Mouse (Mus musculus): ENCODE measurements around the gene Eaf2. TPM values are rescaled to one million over a fixed set of nuclear protein-coding genes. Genes with fewer than 3 reads are reported as not detected.
"Not testable (repeated sequence)": the region's sequence is repeated elsewhere in the genome, so short reads cannot be mapped to it uniquely, and the experiment has no call there.

Gene Eaf2
- total RNA-seq, 2 experiments from 2014 or later = 0.29 to 2.6 TPM

DNA sequence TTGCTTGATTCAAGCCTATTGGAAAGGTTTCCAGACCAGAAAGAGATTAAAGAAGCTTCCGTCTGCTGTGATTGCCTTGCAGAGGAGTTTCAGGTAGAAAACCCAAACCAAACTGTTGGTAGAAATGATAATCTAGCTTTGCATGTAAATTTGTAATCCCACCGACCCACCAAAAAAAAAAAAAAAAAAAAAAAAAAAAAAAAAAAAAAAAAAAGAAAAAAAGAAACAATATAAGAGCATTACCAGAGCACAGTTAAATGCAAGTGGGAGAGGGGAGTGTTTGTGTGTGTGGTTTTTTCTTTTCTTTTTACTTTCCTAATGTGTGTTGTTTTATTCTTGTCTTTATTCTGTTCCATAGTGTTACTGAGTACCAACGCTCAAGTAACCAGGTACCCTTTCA is 23.6 kb downstream of the Eaf2 start:
- no peak for ATAC-seq (ENCODE audit: poor library complexity, severe bottlenecking)

- ATAC-seq (ENCODE audit: poor library complexity, severe bottlenecking) = not testable (repeated sequence)
Measured at GRCm38 (mm10) chr16:36846894-36847293, 27.9 kb downstream of the Eaf2 start.

GRCm38 (mm10) chr16:36828820-36829219 is 46.0 kb downstream of the Eaf2 start:
- no peak for ATAC-seq (ENCODE audit: poor library complexity, severe bottlenecking)

DNA sequence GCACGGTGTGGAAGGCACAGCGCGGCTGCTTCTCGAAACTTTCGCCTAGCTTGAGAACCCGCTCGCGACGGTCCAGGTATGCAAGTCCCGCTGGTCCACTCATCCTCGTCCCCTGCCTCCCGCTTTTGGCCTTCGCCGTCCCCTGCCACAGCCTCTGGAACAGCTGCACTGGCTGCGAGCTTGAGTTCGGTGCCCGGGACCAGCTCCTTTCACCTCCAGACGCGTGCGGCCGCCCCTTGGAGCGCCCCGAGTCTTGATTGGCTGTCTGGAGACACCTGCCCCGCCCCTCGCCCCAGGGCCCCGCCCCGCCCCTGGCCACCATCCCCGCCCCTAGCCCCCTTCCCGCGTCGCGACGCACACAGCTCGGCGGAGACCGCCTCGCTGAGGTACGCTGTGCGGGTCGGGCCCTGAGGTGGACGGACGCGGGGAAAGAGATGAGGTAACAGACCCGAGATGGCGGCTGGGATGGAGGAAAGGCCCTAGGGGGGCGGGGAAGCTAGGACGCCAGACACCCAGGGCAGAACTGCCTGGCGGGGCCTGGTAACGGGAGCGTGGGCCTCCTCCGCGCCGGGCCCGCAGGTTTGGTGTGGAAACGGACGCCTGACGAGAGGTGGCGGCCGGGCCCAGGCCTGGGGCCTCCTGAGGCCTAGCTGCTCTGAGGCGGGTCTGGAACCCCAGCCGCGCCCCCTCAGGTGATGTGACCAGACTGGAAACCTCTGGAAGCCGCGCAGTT is 46.6 kb downstream of the Eaf2 start, which contains the start of gene Iqcb1:
Gene Iqcb1 (plus strand): TSS at position 332 of the 733 bp plus-strand sequence.
- ATAC-seq (ENCODE audit: poor library complexity, severe bottlenecking) = peak; percentile 93

- ATAC-seq (ENCODE audit: poor library complexity, severe bottlenecking) = no peak; the same call in 1 of the 2 replicates
Measured at GRCm38 (mm10) chr16:36827611-36828053, 47.2 kb downstream of the Eaf2 start.

GRCm38 (mm10) chr16:36821474-36821873 is 53.3 kb downstream of the Eaf2 start:
- ATAC-seq (ENCODE audit: poor library complexity, severe bottlenecking) = peak; percentile 75

DNA sequence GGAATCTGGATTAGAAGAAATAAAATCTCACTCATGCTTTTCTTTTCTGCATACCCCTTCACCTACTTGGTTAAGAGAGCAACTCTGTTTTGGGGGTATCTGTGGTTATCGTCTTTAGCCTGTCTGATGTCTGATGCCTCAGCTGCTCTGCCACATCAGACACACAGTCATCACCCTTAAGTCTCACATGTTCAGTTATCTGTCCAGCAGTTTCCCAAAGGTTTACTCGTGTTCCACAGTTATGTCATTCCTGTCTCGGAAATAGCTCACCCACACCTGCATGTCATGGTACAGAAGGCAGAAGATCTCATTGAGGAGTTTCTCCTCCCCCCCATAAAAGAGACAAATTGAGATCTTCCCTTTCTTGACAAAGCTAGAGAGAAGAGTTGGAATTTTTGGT is 54.1 kb downstream of the Eaf2 start:
- ATAC-seq (ENCODE audit: poor library complexity, severe bottlenecking) = no peak

- ATAC-seq (ENCODE audit: poor library complexity, severe bottlenecking) = no peak
Measured at GRCm38 (mm10) chr16:36820016-36820415, 54.8 kb downstream of the Eaf2 start.

- peak; percentile 93 for ATAC-seq (ENCODE audit: poor library complexity, severe bottlenecking)
Measured at GRCm38 (mm10) chr16:36817321-36817926, 57.4 kb downstream of the Eaf2 start.

- ATAC-seq (ENCODE audit: poor library complexity, severe bottlenecking) = no peak
Measured at GRCm38 (mm10) chr16:36816916-36817315, 57.9 kb downstream of the Eaf2 start.

GRCm38 (mm10) chr16:36813680-36814079 is 61.1 kb downstream of the Eaf2 start:
- ATAC-seq (ENCODE audit: poor library complexity, severe bottlenecking) = no peak

- no peak for ATAC-seq (ENCODE audit: poor library complexity, severe bottlenecking)
Measured at GRCm38 (mm10) chr16:36808616-36809015, 66.2 kb downstream of the Eaf2 start.

- ATAC-seq (ENCODE audit: poor library complexity, severe bottlenecking) = no peak
Measured at GRCm38 (mm10) chr16:36802361-36802760, 72.4 kb downstream of the Eaf2 start.

DNA sequence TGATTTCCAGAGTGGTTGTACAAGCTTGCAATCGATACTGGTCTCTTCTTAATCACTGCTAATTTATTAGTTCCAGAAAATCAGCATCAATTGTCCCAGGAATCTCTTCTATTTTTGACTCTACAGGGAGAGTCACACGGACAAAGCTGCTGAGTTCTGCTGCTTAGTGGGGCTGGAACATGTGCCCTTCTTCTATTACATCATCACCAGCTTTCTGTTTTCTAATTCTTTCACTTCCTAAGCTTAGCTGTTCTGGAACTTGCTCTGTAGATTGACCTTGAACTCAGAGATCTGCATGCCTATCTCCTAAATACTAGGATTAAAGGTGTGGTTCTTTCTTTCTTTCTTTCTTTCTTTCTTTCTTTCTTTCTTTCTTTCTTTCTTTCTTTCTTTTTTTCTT is 76.5 kb downstream of the Eaf2 start:
- ATAC-seq (ENCODE audit: poor library complexity, severe bottlenecking) = no peak

- ATAC-seq (ENCODE audit: poor library complexity, severe bottlenecking) = peak; percentile 35; the same call in 1 of the 2 replicates
Measured at GRCm38 (mm10) chr16:36794976-36795375, 79.8 kb downstream of the Eaf2 start.

DNA sequence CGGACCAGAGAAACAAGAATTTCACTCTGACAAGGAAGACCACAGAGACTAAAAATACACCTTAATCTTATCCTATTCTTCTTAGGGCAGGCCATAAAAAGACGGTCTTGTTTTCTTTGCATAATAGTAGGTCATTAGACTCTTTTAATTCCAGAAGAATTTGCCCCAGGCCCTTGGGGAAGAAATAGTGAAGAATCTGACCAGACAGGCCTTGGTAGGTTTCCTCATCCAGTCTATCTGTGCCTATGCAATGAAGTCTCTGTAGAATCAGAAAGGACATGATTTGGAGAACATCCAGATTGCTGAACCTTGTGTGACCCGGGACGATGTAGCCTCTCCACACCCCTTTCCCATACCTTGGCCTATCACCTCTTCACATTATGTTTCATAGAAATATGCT is 84.6 kb downstream of the Eaf2 start:
- ATAC-seq (ENCODE audit: poor library complexity, severe bottlenecking) = no peak

GRCm38 (mm10) chr16:36786466-36786865 is 88.3 kb downstream of the Eaf2 start:
- ATAC-seq (ENCODE audit: poor library complexity, severe bottlenecking) = no peak

- ATAC-seq (ENCODE audit: poor library complexity, severe bottlenecking) = no peak
Measured at GRCm38 (mm10) chr16:36784594-36785313, 90.0 kb downstream of the Eaf2 start, which contains the start of gene Slc15a2. Slc15a2 (minus strand) TSS chr16:36784962.

DNA sequence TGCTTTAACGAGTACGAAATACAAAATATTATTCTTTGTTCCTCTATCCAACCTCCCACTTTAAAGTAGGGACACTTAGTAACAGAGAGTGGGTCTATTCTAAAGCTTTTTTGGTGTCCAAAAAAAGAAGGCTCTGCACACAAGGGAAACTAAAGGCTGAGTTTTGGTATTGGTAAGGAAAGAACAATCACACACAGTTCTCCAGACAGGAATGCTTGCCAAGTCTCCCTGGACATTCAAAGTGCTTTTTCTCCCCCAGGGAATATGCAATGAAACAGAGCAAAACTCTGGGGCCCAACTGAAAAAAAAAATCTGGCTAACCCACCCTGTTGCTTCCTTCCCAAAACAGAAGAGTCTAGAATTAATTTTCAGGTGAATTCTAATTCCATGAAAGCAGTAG is 90.7 kb downstream of the Eaf2 start:
- no peak for ATAC-seq (ENCODE audit: poor library complexity, severe bottlenecking)

- no peak for ATAC-seq (ENCODE audit: poor library complexity, severe bottlenecking)
Measured at GRCm38 (mm10) chr16:36775658-36776057, 99.1 kb downstream of the Eaf2 start.

DNA sequence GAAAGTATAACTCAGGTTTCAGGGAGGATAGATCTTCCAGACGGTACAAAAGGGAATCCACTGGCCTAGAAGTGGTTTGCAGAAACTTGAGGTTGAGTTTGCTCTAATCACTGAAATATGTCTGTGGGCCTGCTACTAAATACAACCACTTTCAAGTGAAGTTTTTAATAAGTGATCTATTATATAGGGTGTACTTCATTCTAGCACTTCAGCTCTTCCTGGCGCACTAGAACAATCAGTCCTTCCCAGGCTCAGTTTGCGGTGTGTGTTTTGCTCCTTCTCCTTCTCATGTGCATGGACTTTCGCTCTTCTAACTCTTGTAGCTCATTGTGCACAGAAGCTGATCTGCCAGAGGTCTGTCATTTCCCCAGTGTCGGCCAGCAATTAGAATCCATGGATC is 101.8 kb downstream of the Eaf2 start:
- no peak for ATAC-seq (ENCODE audit: poor library complexity, severe bottlenecking)

DNA sequence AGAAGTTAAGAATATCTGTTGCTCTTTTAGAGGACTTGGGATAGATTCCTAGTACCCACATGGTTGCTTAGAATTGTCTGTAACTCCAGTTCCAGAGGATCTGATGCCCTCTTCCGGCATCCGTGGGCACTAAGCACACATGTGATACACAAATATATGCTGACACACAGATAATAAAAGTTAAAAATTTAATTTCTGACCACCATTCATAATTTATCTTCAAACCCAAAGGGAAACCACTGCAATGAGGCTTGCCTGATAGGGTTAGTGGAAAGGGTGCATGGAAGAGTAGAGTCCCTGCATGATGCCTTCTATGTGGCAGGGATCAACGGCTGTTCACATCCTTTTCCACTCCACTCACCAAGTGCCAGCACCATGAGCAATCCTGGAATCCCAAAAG is 103.1 kb downstream of the Eaf2 start:
- no peak for ATAC-seq (ENCODE audit: poor library complexity, severe bottlenecking)

All from megakaryocyte, adult 5-6 weeks (primary cell).